Mouse (Mus musculus): Measurements from ENCODE around the gene Smim15.
A peak's percentile ranks its signal among the peaks of the same experiment; 100 is the strongest.

Gene Smim15

DNA sequence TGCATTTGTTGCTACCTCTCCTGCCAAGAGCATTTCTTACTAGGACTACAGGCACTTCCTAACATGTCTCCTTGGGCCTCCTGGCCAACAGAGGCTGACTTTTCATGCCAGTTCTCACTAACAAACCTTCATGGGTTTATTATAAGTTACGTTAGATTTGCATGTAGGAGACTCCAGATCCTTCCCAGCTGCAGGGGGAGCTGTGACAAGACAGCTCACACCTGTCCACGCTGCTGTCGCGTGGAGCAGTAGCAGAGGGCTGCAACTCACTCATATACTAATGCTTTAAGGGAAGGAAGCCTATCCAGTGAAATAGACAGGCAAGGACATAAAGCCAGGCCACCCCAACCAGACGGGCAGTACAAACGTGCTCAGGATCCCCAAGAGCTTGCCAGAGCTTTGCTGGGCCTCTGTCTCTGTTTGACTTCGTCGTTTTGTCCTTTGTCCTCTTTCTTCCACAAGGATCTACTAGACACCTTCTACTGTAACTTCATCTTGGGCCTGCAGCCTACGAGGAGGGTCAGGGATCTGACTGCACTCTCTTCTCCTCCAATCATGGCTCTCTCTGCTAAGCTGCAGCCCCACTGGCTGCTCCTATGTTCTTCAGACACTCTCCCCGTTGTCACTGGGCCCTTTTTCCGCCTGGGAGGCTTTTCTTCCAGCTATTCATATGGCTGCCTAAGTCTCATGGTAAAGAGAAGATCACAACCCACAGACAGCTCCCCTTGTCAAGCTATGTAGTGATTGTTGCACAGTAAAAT, 19.3 kb downstream of the Smim15 start:
- DNase-seq, result no peak

DNA sequence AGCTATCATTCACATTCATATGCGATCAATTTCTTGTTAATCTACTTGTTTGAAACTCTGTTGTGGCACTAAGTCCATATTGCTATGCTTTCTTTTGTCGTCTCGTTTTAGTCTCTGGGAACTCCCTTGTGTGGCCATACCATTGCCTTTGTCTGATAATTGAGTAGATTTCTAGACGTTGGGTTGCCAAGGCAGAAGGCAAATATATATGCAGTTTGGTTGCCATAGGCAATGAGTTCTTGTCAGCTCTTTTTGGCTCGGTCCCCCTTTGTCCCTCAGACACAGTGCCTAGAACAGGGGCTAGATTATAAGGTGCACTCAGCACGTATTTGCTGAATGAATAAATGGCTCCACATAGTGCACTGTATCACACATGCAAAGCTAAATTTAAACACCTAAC, 20.1 kb downstream of the Smim15 start:
- no peak for DNase-seq

DNA sequence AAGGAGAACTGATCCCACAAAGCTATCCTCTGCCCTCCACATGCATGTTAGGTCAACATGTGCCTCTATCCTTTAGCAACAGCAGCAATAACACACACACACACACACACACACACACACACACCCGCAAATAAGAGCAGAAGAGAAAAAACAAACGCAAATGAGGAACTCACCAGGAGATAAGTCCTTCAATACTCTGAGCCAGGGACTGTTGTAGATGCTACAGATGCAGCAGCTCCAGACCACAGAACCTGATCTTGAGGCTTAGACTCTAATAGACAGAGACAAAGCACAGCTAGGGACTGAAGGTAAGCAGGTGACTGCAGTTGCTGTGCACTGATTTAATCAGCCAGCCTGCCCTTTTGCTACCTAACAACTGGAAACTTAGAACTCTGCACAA, 21.8 kb downstream of the Smim15 start:
- DNase-seq, result no peak

- DNase-seq, result no peak
Observed at GRCm38 (mm10) chr13:108069151-108069550, 24.9 kb downstream of the Smim15 start.

- no peak for DNase-seq
Observed at GRCm38 (mm10) chr13:108070171-108070570, 25.9 kb downstream of the Smim15 start.

GRCm38 (mm10) chr13:108077476-108077875, 33.2 kb downstream of the Smim15 start:
- peak in 1 of 2 experiments; percentile 26 for DNase-seq

DNA sequence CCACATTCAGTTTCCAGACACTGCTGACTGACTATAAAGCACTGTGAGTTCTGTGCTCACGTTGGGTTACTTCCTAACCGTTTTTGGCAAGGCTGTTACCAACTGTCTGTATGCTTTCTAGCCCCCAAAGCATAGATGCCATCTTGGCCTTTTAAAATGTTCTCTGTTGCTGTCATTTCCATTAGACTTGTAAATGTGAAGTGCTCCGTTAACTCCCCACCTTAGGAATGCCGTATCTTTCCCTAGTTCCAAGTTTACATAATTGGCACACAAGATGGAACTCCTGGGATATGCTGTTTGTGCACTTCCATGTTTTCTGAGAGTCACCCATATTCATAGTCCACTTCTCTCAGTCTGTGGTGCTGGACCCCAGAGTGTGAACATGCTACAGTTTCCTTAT, 33.7 kb downstream of the Smim15 start:
- DNase-seq, result no peak

DNA sequence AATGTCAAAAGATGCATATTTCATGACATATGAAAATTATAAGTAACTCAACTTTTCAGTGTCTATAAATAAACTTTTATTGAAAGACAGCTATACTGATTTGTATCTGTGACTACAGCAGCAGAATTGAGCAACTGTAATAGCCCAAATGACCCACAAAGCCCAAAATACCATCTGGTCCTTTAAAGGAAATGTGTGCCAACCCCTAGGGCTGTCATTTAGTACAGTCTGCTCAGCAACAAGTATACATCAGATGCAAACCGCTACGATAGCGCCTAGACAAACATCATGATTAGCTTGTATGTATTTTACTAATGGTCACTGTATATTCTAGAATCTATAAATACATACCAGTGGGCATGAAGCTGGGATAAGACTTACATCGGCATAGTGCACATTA, 39.8 kb downstream of the Smim15 start:
- DNase-seq, result peak in 1 of 2 experiments; percentile 48

DNA sequence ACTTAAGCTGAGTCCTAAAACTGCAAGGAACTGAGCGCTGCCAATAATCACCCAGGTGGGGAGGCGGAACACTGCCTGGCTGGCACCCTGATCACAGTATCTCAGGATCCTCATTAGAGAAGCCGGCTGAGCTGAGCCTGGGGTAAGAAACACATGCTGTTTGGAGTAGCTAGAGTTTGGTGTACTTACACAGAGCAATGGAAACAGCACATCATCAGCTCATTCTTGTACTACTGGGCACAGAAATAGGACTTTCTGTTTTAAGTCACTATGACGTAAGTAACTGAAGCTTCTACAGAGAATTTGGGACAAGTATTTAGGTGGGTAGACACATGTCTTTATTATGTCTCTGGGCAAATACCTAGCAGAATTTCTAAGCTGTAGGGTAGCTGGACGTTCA, 41.8 kb downstream of the Smim15 start:
- no peak for DNase-seq

GRCm38 (mm10) chr13:108086724-108087123, 42.5 kb downstream of the Smim15 start:
- no peak for DNase-seq

DNA sequence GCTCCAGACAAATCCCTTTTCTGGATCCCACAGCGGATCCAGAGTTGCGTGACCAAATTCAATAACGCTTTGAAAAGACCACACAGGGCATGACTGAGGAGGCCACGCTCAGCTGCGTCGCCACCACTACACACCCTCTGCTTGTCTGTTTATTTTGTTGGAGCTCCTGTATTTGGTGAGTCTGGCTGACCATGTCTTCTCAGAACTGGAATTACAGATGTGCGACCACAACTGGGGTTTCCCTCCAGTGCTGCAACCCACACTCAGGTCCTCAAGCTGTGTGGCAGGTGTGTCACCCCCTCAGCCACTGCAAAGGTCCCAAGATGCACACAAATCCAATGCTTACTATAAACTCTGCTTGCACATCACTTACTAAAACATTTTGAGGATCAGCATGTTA, 48.0 kb downstream of the Smim15 start:
- DNase-seq, result no peak

- no peak for DNase-seq
Observed at GRCm38 (mm10) chr13:108094681-108095080, 50.4 kb downstream of the Smim15 start.

DNA sequence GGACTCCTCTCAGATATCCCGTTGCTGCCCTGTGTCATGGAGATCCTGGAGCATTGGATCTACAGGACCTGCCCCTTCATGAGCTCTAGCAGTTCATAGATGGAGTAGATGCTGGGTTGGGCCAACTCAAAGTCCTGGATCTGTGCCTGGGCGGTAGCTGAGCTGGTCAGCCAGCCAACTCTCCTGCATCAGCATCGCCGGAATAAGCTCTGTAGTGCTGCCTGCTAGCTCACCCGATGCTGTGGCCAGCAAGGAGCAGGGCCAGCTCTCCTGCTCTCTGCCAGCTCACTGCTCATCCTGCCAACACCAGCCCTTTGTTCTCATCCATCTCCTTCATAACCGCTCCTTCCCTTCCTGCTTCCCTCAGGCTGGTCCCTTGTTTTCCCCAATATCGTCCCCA, 51.4 kb downstream of the Smim15 start:
- DNase-seq, result peak; percentile 93 to 95

- DNase-seq, result no peak
Observed at GRCm38 (mm10) chr13:108096446-108096845, 52.2 kb downstream of the Smim15 start.
